Mouse (Mus musculus): ENCODE measurements around the gene Mrps18a. TPM values are rescaled to one million over a fixed set of nuclear protein-coding genes. Genes with fewer than 3 reads are reported as not detected.

The Mrps18a gene
- polyA plus RNA-seq, 1 experiment from 2014 or later = 44.6 TPM

- Histone ChIP-seq H3K4me3 (ENCODE audit: inconsistent target) (no peak overlapping the region), H3K79me2 (ENCODE audit: inconsistent target) (peaks cover 33% of the 10 kb centered on the region), H3K27ac (no peak overlapping the region), H3K36me3 (ENCODE audit: inconsistent target) (peaks cover 58% of the 10 kb centered on the region)
- 90% methylated on average over 5 of the region's 5 CpGs for WGBS (ENCODE audit: missing documents)
These were observed 55.5 kb downstream of the Mrps18a start for GRCm38 (mm10) chr17:46166270-46166669.

GRCm38 (mm10) chr17:46167014-46167413 is 56.2 kb downstream of the Mrps18a start:
- Histone ChIP-seq H3K27ac (no peak overlapping the region), H3K79me2 (ENCODE audit: inconsistent target) (peaks cover 26% of the 10 kb centered on the region), H3K4me3 (ENCODE audit: inconsistent target) (no peak overlapping the region), H3K36me3 (ENCODE audit: inconsistent target) (peaks cover 58% of the 10 kb centered on the region)
- WGBS (ENCODE audit: missing documents) = 90% methylated on average over 11 of the region's 11 CpGs

- peaks cover 58% of the 10 kb centered on the region for H3K36me3 ChIP-seq (ENCODE audit: inconsistent target)
- 56% methylated on average over 5 of the region's 5 CpGs for WGBS (ENCODE audit: missing documents)
- peaks cover 15% of the 10 kb centered on the region for H3K79me2 ChIP-seq (ENCODE audit: inconsistent target)
- no peak overlapping the region for H3K4me3 ChIP-seq (ENCODE audit: inconsistent target)
- no peak overlapping the region for H3K27ac ChIP-seq
These were observed 57.5 kb downstream of the Mrps18a start for GRCm38 (mm10) chr17:46168318-46168717.

GRCm38 (mm10) chr17:46168768-46169167 is 58.0 kb downstream of the Mrps18a start:
- H3K4me3 ChIP-seq (ENCODE audit: inconsistent target) = no peak overlapping the region
- peaks cover 11% of the 10 kb centered on the region for H3K79me2 ChIP-seq (ENCODE audit: inconsistent target)
- H3K36me3 ChIP-seq (ENCODE audit: inconsistent target) = peaks cover 58% of the 10 kb centered on the region
- 88% methylated on average over 5 of the region's 5 CpGs for WGBS (ENCODE audit: missing documents)
- no peak overlapping the region for H3K27ac ChIP-seq

- H3K36me3 ChIP-seq (ENCODE audit: inconsistent target) = peaks cover 45% of the 10 kb centered on the region
- no peak overlapping the region for H3K4me3 ChIP-seq (ENCODE audit: inconsistent target)
- no peak overlapping the region for H3K27ac ChIP-seq
- H3K79me2 ChIP-seq (ENCODE audit: inconsistent target) = no peaks in the 10 kb centered on the region
- WGBS (ENCODE audit: missing documents) = 92% methylated on average over 3 of the region's 3 CpGs
These were observed 59.8 kb downstream of the Mrps18a start for GRCm38 (mm10) chr17:46170538-46170937.

Other genes with a start within 250 kb of the Mrps18a start
- 22.8 to 80.7 TPM (median 68.8 TPM) in 3 replicates for gene Vegfa, start 78.6 kb upstream of the Mrps18a start, polyA plus RNA-seq (2018)
- 0.99 to 5.6 TPM (median 1.8 TPM) in 3 replicates for gene Rsph9, start 33.2 kb downstream of the Mrps18a start, polyA plus RNA-seq (2018)
- 8.1 to 18.8 TPM (median 17.6 TPM) in 3 replicates for gene Mad2l1bp, start 42.6 kb downstream of the Mrps18a start, polyA plus RNA-seq (2018)
- gene Gtpbp2, start 50.0 kb downstream of the Mrps18a start, polyA plus RNA-seq (2018) = 28.2 to 71.1 TPM (median 37.1 TPM) in 3 replicates
- gene Polh, start 91.7 kb downstream of the Mrps18a start, polyA plus RNA-seq (2018) = 4.5 to 10.3 TPM (median 5.2 TPM) in 3 replicates
- gene Xpo5, start 91.8 kb downstream of the Mrps18a start, polyA plus RNA-seq (2018) = 15.0 to 22.0 TPM (median 16.0 TPM) in 3 replicates
- gene Polr1c, start 137.1 kb downstream of the Mrps18a start, polyA plus RNA-seq (2018) = 17.2 to 29.5 TPM (median 28.2 TPM) in 3 replicates
- 26.4 to 65.4 TPM (median 42.0 TPM) in 3 replicates for gene Yipf3, start 137.1 kb downstream of the Mrps18a start, polyA plus RNA-seq (2018)
- gene Lrrc73, start 142.5 kb downstream of the Mrps18a start, polyA plus RNA-seq (2018) = 0.20 to 0.32 TPM in 2 of 3 replicates, not detected in the other
- 9.7 to 12.8 TPM (median 12.5 TPM) in 3 replicates for gene Tjap1, start 172.0 kb downstream of the Mrps18a start, polyA plus RNA-seq (2018)
- gene Dlk2, start 186.4 kb downstream of the Mrps18a start, polyA plus RNA-seq (2018) = not detected in 3 replicates
- 1.8 to 3.9 TPM (median 2.4 TPM) in 3 replicates for gene Abcc10, start 217.4 kb downstream of the Mrps18a start, polyA plus RNA-seq (2018)